Mouse (Mus musculus): ENCODE measurements at regions not wholly inside any gene's neighbourhood (a gene's known extent, or its start where the extent isn't known, plus 50 kb on each side); places are given as distances from the start of the nearest gene placed in this dataset.

DNA sequence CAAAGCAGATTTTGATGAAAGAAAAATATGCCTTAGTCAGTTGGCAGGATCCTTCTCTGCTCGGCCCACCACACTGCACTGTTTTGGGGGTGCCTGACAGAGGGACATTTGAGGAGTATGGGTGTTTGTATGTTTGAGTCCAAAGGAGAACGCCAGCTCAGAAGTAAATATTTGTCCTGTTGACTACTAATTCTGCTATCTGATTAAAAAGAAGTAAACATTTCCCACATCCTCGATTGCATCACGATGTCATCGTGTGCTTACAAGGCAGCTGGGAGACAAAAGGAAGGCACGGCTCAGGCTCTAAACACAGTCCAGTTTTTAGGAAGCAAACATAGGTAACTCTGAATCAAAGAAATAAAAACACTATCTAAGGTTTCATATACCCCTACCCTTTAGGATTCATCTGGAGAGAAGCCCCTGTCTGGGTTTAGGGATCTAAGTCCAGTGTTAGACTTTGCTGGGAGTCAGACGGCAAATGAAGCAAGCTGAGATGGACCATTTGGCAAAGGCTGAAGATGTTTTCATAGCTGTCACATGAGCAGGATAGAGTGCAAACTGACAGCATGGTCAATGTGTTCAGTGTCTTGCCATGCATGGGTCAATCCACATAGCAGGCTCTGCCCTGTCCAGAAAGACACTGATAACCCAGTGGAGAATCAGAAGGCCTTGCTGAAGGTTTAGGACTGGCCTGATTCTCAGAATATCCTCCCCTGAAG is 73.7 kb upstream of the Ralgps2 start:
- no peak for TF ChIP-seq CTCF (IDR thresholded peaks at IDR 0.05; ENCODE audit: borderline replicate concordance, extremely low read depth, insufficient read depth, insufficient read length)
- no peak for TF ChIP-seq POLR2A (IDR thresholded peaks at IDR 0.05; ENCODE audit: borderline replicate concordance, extremely low read depth, insufficient read depth, insufficient read length, poor library complexity, severe bottlenecking)

Measured in brain, embryonic 14.5 days (tissue).